Mouse (Mus musculus) gastrocnemius, postnatal 10 days (tissue): ENCODE results near the gene Peak1. TPM values are rescaled to one million over a fixed set of nuclear protein-coding genes. Genes with fewer than 3 reads are reported as not detected.
"Not testable (repeated sequence)": the region's sequence is repeated elsewhere in the genome, so short reads cannot be mapped to it uniquely, and the experiment has no call there.

Experiments used
- DNase-seq: peaks from one replicate; pipeline ENCODE4 v3.0.0; 2021; ENCODE audit warnings: mixed read lengths
- long read RNA-seq, 2 experiments: library from polyadenylated mRNA; stranded (forward); transcript quantifications; one replicate each; pipeline ENCODE4 v2.0.0; 2021
- total RNA-seq, 2 experiments: library from RNA; stranded (reverse); gene quantifications; 2 replicates each; pipeline ENCODE4 v1.2.3; 2021

The Peak1 gene
- 10 to 100 TPM; 18.7 to 26.5 TPM for total RNA-seq
- long read RNA-seq, experiment 1, partial matches to known transcripts = 0 of 7 reads
- long read RNA-seq, experiment 1, other reads (novel, unspliced or antisense) = 7 of 7 reads
- long read RNA-seq, experiment 2, partial matches to known transcripts = 2 of 5 reads
- long read RNA-seq, experiment 2, other reads (novel, unspliced or antisense) = 3 of 5 reads

- peak; percentile 99 for DNase-seq
These were observed at the start of gene Peak1, which contains the start of gene Hmg20a for GRCm38 (mm10) chr9:56417948-56418737. TSS of gene Peak1 (minus strand) at chr9:56418067. TSS of gene Hmg20a (plus strand) at chr9:56418609.

GRCm38 (mm10) chr9:56466251-56466650, 48.4 kb upstream of the Peak1 start:
- no peak for DNase-seq

GRCm38 (mm10) chr9:56464863-56465654, 47.2 kb upstream of the Peak1 start:
- DNase-seq = peak; percentile 6

- no peak for DNase-seq
These were observed 46.0 kb upstream of the Peak1 start for GRCm38 (mm10) chr9:56463686-56464515.

GRCm38 (mm10) chr9:56463046-56463445, 45.2 kb upstream of the Peak1 start:
- DNase-seq = no peak

GRCm38 (mm10) chr9:56462606-56463005, 44.7 kb upstream of the Peak1 start:
- DNase-seq = no peak

- no peak for DNase-seq
These were observed 43.1 kb upstream of the Peak1 start for GRCm38 (mm10) chr9:56460987-56461386.

- no peak for DNase-seq
These were observed 38.6 kb upstream of the Peak1 start for GRCm38 (mm10) chr9:56456426-56456825.

- DNase-seq = no peak
These were observed 35.4 kb upstream of the Peak1 start for GRCm38 (mm10) chr9:56453038-56453815.

- DNase-seq = no peak
These were observed 33.7 kb upstream of the Peak1 start for GRCm38 (mm10) chr9:56451570-56451969.

GRCm38 (mm10) chr9:56439699-56440098, 21.8 kb upstream of the Peak1 start:
- no peak for DNase-seq

GRCm38 (mm10) chr9:56437300-56437892, 19.5 kb upstream of the Peak1 start:
- not testable (repeated sequence) for DNase-seq

- DNase-seq = peak; percentile 24
These were observed 18.1 kb upstream of the Peak1 start for GRCm38 (mm10) chr9:56435821-56436526.

- no peak for DNase-seq
These were observed 7.0 kb upstream of the Peak1 start for GRCm38 (mm10) chr9:56424861-56425260.

- DNase-seq = no peak
These were observed 4.1 kb upstream of the Peak1 start for GRCm38 (mm10) chr9:56421991-56422390.

GRCm38 (mm10) chr9:56420892-56421601, 3.2 kb upstream of the Peak1 start:
- no peak for DNase-seq

GRCm38 (mm10) chr9:56420236-56420635, 2.4 kb upstream of the Peak1 start:
- DNase-seq = no peak

- peak; percentile 64 for DNase-seq
These were observed 922 bp upstream of the Peak1 start for GRCm38 (mm10) chr9:56418738-56419239.

GRCm38 (mm10) chr9:56417415-56417947, 386 bp downstream of the Peak1 start:
- DNase-seq = peak; percentile 86
